Mouse (Mus musculus): Measurements from ENCODE around the gene Ccdc85b.

DNA sequence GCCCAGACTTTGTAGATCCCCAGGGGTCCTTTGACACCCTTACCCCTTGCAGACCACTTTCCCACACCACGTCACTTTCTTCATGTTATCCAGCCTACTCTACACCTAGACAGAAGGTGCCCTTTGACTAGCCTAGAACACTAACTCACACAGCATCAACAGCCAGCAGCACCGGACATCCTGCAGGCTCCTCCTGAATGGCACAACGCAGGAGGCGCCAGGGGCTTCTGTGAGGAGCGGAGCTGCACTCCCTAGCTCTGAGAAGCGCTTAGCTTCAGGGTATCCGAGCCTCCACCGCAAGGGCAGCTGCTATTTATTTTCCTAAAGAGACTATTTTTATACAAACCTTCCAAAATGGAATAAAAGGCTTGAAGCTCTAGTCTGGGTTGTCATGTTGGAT lies 2.1 kb downstream of the Ccdc85b start:
- TF ChIP-seq POLR2A (IDR thresholded peaks at IDR 0.05; ENCODE audit: borderline replicate concordance, insufficient read depth, low read length) (no peak), CTCF (IDR thresholded peaks at IDR 0.05; ENCODE audit: borderline replicate concordance, insufficient read depth, low read depth, low read length) (no peak)

Data from cerebellum, adult 2 months (tissue).